In the genomic region with DNA sequence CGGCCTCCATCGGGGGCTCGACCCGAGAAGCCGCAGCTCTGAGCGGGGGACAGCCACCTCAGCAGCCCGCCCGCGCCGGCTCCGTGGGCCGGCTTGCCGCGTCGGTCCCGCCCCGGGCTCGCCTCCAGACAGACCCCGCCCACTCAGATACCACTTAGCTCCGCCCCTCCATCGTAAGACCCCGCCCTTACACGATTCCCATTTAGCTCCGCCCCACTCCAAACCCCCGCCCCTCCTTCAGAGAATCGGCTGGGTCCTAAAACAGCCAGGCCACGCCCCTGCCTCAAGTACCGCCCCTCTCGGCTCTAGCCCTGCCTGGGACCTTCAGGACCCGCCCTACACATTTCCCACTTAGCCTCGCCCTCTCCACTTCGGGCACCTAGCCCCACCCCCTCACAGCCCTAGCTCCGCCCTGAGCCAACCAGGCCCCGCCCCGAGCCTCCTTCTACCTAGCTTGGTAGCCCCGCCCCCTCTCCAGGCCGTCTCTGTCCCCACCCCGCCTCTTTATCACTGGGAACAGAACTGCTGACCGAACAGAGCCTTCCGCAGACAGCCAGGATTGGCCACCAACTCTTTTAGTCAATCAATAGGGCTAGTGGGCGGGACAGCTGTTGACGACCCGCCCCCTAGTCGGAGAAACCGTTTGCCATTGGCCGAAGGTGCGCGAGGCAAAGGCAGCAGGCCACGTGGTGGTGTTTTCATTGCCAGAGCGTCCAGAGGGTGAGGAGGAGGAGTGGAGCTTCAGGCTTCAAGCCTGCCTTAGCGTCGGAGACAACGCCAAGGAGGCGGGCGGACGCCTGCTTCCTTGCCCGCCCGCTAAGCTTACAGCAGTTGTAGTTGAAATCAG, we compare ENCODE assay signal across 8 mouse cellular contexts. TPM values are rescaled to one million over a fixed set of nuclear protein-coding genes. Genes with fewer than 3 reads are reported as not detected.
A peak's percentile ranks its signal among the peaks of the same experiment; 100 is the strongest.
DNase-seq lines count a peak whose midpoint lies in the region; ATAC-seq lines count a peak whose summit lies in the region.

A gene (minus strand): TSS at position 665 of the 847 bp plus-strand sequence.

- H3K4me3 ChIP-seq in intestine, embryonic 14.5 days (ENCODE audit: low read depth, low read length), result peak within 1 kb of the TSS; percentile 87

- peak within 1 kb of the TSS; percentile 86 for H3K9ac ChIP-seq in intestine, embryonic 14.5 days (ENCODE audit: low read length)

- peak; percentile 97 for ATAC-seq in intestine, embryonic 14.5 days (replicated peaks; ENCODE audit: low FRiP score, low TSS enrichment, low read depth)

- no peaks in the 10 kb centered on the region for H3K9me3 ChIP-seq in intestine, embryonic 14.5 days (ENCODE audit: control insufficient read depth, low read length)

- no peaks in the 10 kb centered on the region for H3K27me3 ChIP-seq in intestine, embryonic 14.5 days (replicated peaks; ENCODE audit: control insufficient read depth, insufficient read depth, low read length)

- H3K4me1 ChIP-seq in intestine, embryonic 14.5 days (replicated peaks; ENCODE audit: control insufficient read depth, insufficient read depth, low read length), result peaks cover 19% of the 10 kb centered on the region

- intact Hi-C loops in left cerebral cortex, postnatal 14 days (cut with DNase I), result no loop called here

- peak within 1 kb of the TSS; percentile 81 for H3K4me2 ChIP-seq in intestine, embryonic 14.5 days (ENCODE audit: low read length)

- no peaks in the 10 kb centered on the region for H3K36me3 ChIP-seq in intestine, embryonic 14.5 days (ENCODE audit: control insufficient read depth, insufficient read depth, low read length)

- peak; percentile 99 for DNase-seq in adrenal gland, adult 18-20 months (ENCODE audit: low spot score in 2 of 2)
- peak; percentile 99 for DNase-seq in embryo, embryonic 11 days
- DNase-seq in gastrocnemius, postnatal 25 days, result peak; percentile 99
- peak; percentile 99 for DNase-seq in intestine, embryonic 14.5 days (ENCODE audit: low spot score)
- peak; percentile 97 to 99 for DNase-seq in left cerebral cortex, postnatal 14 days (ENCODE audit: low spot score in 2 of 2)
- DNase-seq in mesoderm, embryonic 11.5 days (ENCODE audit: low read depth, low spot score), result peak; percentile 98
- peak; percentile 99 for DNase-seq in right cerebral cortex, postnatal 36 days (ENCODE audit: low spot score in 2 of 2)
- DNase-seq in yolk sac, embryonic 10.5 days (ENCODE audit: low spot score), result peak; percentile 100

- H3K27ac ChIP-seq in intestine, embryonic 14.5 days (ENCODE audit: low read depth), result peak within 1 kb of the TSS; percentile 79

- 1% methylated on average over 58 of the region's 58 CpGs for WGBS in intestine, embryonic 14.5 days

RNA-seq across cellular contexts. Expression of the gene that starts here (rescaled TPM):
- 10 to 100 TPM; 18.1 to 28.9 TPM for total RNA-seq in adrenal gland, adult 18-20 months (2021)
- total RNA-seq in gastrocnemius, postnatal 25 days (2021), result 10 to 100 TPM; 59.7 to 64.9 TPM
- polyA plus RNA-seq in intestine, embryonic 14.5 days (2014; fragmentation: Nextera tagmentation; extraction: Ambion mirVana), result 18.0 and 18.2 TPM in 2 replicates
- 10 to 100 TPM; 21.8 to 22.2 TPM for total RNA-seq in left cerebral cortex, postnatal 14 days (2021)

Comparison
In these comparisons a context has a peak if more than half of its experiments do, and no peak if none do; other contexts are left out.
1. Peak in every context shown above with its lines: DNase-seq, ATAC-seq, H3K4me3 ChIP-seq and H3K27ac ChIP-seq.